Mouse (Mus musculus) cerebellum, postnatal 14 days (tissue): ENCODE measurements at regions not wholly inside any gene's neighbourhood (a gene's known extent, or its start where the extent isn't known, plus 50 kb on each side); places are given as distances from the start of the nearest gene placed in this dataset.
A peak's percentile ranks its signal among the peaks of the same experiment; 100 is the strongest.
"Not testable (repeated sequence)": the region's sequence is repeated elsewhere in the genome, so short reads cannot be mapped to it uniquely, and the experiment has no call there.

Source experiments
- DNase-seq, 2 experiments: peaks; one replicate each; pipeline ENCODE4 v3.0.0; 2021; ENCODE audit warnings: mixed read lengths in 2 of 2

- DNase-seq = not testable (repeated sequence)
Measured at GRCm38 (mm10) chr10:22460386-22460785, 100.0 kb downstream of the Raet1d start.

- DNase-seq = not testable (repeated sequence)
Measured at GRCm38 (mm10) chr10:22460818-22461479, 100.6 kb downstream of the Raet1d start.

GRCm38 (mm10) chr10:22461480-22462050, 101.2 kb downstream of the Raet1d start:
- DNase-seq = not testable (repeated sequence)

DNA sequence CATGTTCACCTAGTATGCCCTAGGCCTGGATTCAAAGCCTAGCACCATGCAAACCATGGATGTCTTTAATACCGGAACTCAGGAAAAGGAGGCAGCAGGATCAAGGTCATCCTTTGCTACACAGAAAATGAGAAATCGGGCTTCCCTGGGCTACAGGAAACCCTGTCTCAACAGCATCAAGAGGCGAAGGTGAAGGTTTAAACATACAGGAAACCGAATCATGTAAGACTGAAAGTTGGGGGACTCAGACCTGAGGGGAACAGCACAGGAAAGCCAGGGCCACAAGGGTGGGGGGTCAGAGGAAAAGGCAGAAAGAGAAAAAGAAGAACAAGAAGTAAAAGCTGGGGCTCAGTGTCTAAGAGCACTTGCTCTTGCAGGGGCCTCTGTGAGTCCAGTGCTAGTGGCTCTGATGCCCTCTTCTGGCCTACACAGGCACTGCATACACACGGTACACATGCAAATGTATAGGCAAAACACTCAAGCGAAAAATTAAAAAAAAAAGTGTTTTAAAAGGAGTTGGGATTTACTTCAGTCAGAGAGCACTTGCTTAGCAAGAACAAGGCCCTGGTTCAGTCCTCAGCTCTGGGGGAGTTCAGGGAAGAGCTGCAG, 111.5 kb downstream of the Raet1d start:
- DNase-seq = peak; percentile 6 to 17

- DNase-seq = peak; percentile 72 to 75
Measured at GRCm38 (mm10) chr10:22479860-22480259, 119.5 kb downstream of the Raet1d start.

DNA sequence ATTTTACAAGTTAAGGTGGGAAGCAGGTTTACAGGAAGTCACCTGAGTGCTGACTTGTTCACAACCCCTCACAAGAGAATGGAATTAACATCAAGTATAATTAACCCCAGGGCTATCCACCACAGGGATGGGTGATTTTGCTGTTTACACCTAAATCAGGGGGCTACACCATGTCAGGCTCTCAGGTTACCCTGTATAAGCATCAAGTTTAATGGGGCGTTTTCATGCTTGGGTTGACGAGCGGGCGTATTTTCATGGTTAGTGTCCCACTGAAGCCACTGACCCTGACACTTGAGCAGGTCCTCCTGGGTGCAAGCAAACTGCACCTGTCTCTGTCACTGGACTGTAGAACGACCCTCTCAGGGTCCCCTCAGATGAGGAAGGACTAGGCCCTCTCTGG, 126.7 kb downstream of the Raet1d start:
- DNase-seq = not testable (repeated sequence)

DNA sequence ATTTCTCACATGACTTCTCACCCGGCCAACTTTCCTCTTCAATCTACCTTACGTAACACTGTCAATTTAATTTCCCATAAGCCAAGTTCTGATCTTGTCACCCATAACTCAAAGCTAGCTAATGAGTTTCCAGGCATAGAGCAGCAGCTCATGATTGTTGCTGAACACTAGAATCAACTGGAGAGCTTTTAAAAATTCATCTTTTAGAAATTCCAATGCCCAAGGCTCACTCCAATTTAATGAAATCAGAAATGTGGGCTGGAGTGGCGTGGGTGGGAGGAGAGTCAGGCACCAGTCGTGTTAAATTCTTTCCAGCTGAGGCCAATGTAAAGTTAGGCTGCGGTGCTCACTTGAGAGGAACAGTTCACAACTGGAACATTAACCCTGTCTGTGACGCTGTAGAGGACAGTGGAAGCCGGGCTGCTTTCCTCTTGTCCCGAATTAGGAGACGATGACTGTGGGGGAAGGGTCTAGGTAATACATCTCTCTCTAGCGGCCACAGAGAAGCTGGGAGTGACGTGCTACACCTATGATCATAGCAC, 131.5 kb downstream of the Raet1d start:
- not testable (repeated sequence) for DNase-seq

DNA sequence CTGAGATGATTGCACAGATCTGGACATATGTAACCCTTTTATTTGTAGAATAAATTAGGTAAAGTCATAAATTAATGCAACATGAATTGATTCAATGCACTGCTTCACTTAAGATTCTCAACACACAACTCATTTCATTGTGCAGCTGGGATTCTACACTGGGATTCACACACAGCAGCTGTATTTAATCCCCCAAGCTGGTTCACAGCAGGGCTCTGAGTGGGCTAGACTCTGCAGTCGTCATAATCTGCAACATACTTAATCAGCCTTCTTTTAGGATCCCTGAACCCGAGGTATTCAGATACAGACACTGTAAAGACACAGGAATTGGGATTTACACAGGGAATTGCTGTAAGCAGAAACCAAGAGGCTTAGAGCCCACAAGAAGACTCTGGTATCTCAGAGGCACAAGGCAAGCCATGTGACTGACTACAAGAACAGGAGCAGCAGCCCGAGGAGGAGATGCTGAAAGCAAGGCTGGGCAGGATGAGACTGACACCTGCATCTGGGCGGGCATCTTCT, 135.7 kb downstream of the Raet1d start:
- DNase-seq = no peak
